Mouse (Mus musculus): ENCODE results near the gene Anapc11. TPM values are rescaled to one million over a fixed set of nuclear protein-coding genes. Genes with fewer than 3 reads are reported as not detected.

Gene Anapc11
- total RNA-seq, 2 experiments from 2014 or later = 75.6 to 87.1 TPM

- DNase-seq = no peak
- intact Hi-C loops (cut with DNase I) = no loop called here
Observed at GRCm38 (mm10) chr11:120622805-120623204, 24.6 kb downstream of the Anapc11 start.

- intact Hi-C loops (cut with DNase I) = loop anchor here (1.0 kb wide), 1 partner anchor 88 kb away; no protein-coding TSS in a partner anchor
- peak; percentile 64 to 69 for DNase-seq
Observed at GRCm38 (mm10) chr11:120623961-120624679, 25.9 kb downstream of the Anapc11 start.

GRCm38 (mm10) chr11:120624680-120625111 is 26.5 kb downstream of the Anapc11 start:
- peak; percentile 83 to 88 for DNase-seq
- intact Hi-C loops (cut with DNase I) = loop anchor here (1.0 to 5.0 kb wide), 2 partner anchors 48 to 88 kb away; partner anchors contain the start of gene Aspscr1

- intact Hi-C loops (cut with DNase I) = loop anchor here (5.0 kb wide), 1 partner anchor 47 kb away; the partner anchor contains the start of gene Aspscr1
- no peak for DNase-seq
Observed at GRCm38 (mm10) chr11:120625152-120625775, 27.0 kb downstream of the Anapc11 start, which contains the start of gene Sirt7. Gene Sirt7 (minus strand): TSS chr11:120625240.

- intact Hi-C loops (cut with DNase I) = loop anchor here (5.0 kb wide), 1 partner anchor 45 kb away; the partner anchor contains the start of gene Aspscr1
- DNase-seq = no peak
Observed at GRCm38 (mm10) chr11:120626785-120627467, 28.7 kb downstream of the Anapc11 start.

GRCm38 (mm10) chr11:120627468-120628300 is 29.5 kb downstream of the Anapc11 start:
- no peak for DNase-seq
- intact Hi-C loops (cut with DNase I) = loop anchor here (5.0 kb wide), 1 partner anchor 45 kb away; the partner anchor contains the start of gene Aspscr1

GRCm38 (mm10) chr11:120628601-120629340 is 30.6 kb downstream of the Anapc11 start:
- intact Hi-C loops (cut with DNase I) = loop anchor here (5.0 kb wide), 1 partner anchor 44 kb away; the partner anchor contains the start of gene Aspscr1
- DNase-seq = no peak

GRCm38 (mm10) chr11:120629341-120629730 is 31.1 kb downstream of the Anapc11 start:
- intact Hi-C loops (cut with DNase I) = loop anchor here (5.0 kb wide), 1 partner anchor 43 kb away; the partner anchor contains the start of gene Aspscr1
- DNase-seq = no peak

- intact Hi-C loops (cut with DNase I) = loop anchor here (5.0 kb wide), 1 partner anchor 42 kb away; the partner anchor contains the start of gene Aspscr1
- DNase-seq = peak; percentile 63 to 66
Observed at GRCm38 (mm10) chr11:120629911-120630310, 31.7 kb downstream of the Anapc11 start.

GRCm38 (mm10) chr11:120630401-120630871 is 32.2 kb downstream of the Anapc11 start:
- DNase-seq = peak in 1 of 2 experiments; percentile 63
- intact Hi-C loops (cut with DNase I) = no loop called here

GRCm38 (mm10) chr11:120630881-120631725 is 32.9 kb downstream of the Anapc11 start:
- intact Hi-C loops (cut with DNase I) = no loop called here
- no peak for DNase-seq

GRCm38 (mm10) chr11:120631726-120632448 is 33.7 kb downstream of the Anapc11 start:
- DNase-seq = no peak
- intact Hi-C loops (cut with DNase I) = no loop called here

- intact Hi-C loops (cut with DNase I) = no loop called here
Observed at GRCm38 (mm10) chr11:120632559-120633519, 34.6 kb downstream of the Anapc11 start.

GRCm38 (mm10) chr11:120633520-120634343 is 35.5 kb downstream of the Anapc11 start, which contains the start of gene Mafg:
Gene Mafg (minus strand): TSS chr11:120633600.
- DNase-seq = peak; percentile 88 to 92
- intact Hi-C loops (cut with DNase I) = no loop called here

More at GRCm38 (mm10) chr11:120632559-120633519, 34.6 kb downstream of the Anapc11 start:
- DNase-seq = peak; percentile 71 to 82

GRCm38 (mm10) chr11:120634810-120635209 is 36.6 kb downstream of the Anapc11 start:
- intact Hi-C loops (cut with DNase I) = no loop called here
- DNase-seq = no peak

Measured in heart, postnatal 36 days (tissue).